Mouse (Mus musculus): Measurements from ENCODE around the gene Gm21775. TPM values are rescaled to one million over a fixed set of nuclear protein-coding genes. Genes with fewer than 3 reads are reported as not detected.
"Not testable (repeated sequence)": the region's sequence is repeated elsewhere in the genome, so short reads cannot be mapped to it uniquely, and the experiment has no call there.

Gm21775 gene
- total RNA-seq (2021), result not detected
- long read RNA-seq, experiment 1, result 0 reads
- long read RNA-seq, experiment 2, result 0 reads

DNA sequence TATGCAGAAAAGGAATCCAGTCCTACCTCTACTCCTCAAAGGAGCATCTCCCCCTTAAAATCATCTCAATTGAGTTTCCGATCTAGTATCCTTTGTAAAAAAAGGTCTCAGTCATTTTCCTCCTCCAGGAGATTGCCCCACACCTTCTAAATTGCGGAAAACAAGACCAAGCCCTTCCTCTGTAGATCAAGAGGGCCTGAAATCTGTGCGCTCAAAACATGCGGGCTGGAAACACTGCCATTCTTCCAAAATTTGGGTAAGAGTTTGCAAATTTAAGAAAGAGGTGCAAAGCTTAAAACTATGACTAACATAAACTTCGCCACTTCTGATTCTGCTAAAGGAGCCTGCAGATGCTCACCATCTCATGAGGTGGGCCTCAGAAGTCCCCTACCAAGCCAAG is at the start of gene Gm21775:
Gene Gm21775, plus strand, starts transcription at position 301 of the 400 bp plus-strand sequence.
- DNase-seq, result not testable (repeated sequence)

DNA sequence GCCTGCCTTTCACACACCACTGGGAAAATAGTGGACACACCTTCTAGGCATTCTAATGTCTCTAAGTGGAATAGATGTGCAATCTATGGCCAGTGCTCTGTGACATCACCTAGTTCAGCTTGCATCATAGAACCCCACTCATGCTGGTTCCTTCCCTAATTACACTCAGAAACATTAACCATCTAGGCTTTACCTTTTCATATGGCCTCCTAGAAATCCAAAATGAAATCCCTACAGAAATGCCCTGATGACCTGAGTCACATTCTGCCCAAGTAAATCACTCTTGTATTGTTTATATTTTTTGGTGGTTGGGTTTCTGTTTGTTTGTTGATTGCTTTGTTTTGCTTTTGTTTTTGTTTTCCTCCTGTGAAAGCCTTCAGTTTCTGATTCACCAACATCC is 17.3 kb upstream of the Gm21775 start, which contains the start of gene Gm20737:
Gene Gm20737, minus strand, starts transcription at position 101 of the 400 bp plus-strand sequence.
- not testable (repeated sequence) for DNase-seq

Other genes starting within 250 kb of the Gm21775 start
- not detected for gene Gm20834, start 228.9 kb upstream of the Gm21775 start, total RNA-seq (2021)
- not detected for gene Gm28510, start 140.7 kb upstream of the Gm21775 start, total RNA-seq (2021)
- not detected for gene Gm20737, start 17.4 kb upstream of the Gm21775 start, total RNA-seq (2021)
- gene Gm21900, start 62.9 kb downstream of the Gm21775 start, total RNA-seq (2021), result not detected
- gene Gm20777, start 199.0 kb downstream of the Gm21775 start, total RNA-seq (2021), result not detected